26 mouse cellular contexts compared by ENCODE assay signal in the genomic region with DNA sequence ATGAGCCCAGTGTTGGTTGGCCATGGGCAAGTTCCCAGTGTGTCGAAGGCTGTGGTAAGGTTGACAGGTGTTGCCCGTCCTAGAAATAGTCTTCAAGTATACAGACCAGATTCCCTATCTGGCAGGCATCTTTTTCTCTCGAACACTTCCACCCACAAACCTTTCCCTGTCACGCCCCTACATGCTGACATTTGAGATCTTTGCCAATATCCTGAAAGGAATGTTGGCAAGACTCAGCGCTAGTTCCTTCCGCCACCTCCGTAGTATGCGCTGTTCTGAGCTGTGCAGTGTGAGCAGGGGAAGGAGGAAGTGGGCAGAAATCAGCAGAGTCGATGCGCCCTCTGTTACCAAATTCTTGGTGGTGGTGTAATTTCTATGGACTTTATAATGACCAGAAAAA. TPM values are rescaled to one million over a fixed set of nuclear protein-coding genes. Genes with fewer than 3 reads are reported as not detected.
A peak's percentile ranks its signal among the peaks of the same experiment; 100 is the strongest.
DNase-seq lines count a peak whose midpoint lies in the region; ATAC-seq lines count a peak whose summit lies in the region.
"Had no signal": no experiment of that assay in that cellular context is flagged by ENCODE, and none has a peak within 500 bp of the region (broad histone marks: within the 10 kb centered on the region; RNA-seq: fewer than 3 reads in every experiment).

No protein-coding gene starts in this region.

- H3K4me2 ChIP-seq in forebrain, embryonic 12.5 days, result no peak overlapping the region
- H3K4me2 ChIP-seq: heart, embryonic 13.5 days; hindbrain, embryonic 15.5 days; liver, embryonic 12.5 days; lung, embryonic 14.5 days; midbrain, embryonic 12.5 days; neural tube, embryonic 13.5 days; stomach, embryonic 15.5 days had no signal

- H3K4me1 ChIP-seq in forebrain, embryonic 12.5 days, result no peaks in the 10 kb centered on the region
- H3K4me1 ChIP-seq: forebrain, embryonic 10.5 days; heart, embryonic 13.5 days; hindbrain, embryonic 15.5 days; liver, embryonic 12.5 days; midbrain, embryonic 12.5 days; neural tube, embryonic 13.5 days; stomach, embryonic 15.5 days had no signal

- intact Hi-C loops in left cerebral cortex, postnatal 14 days (cut with DNase I), result no loop called here

- H3K27ac ChIP-seq in forebrain, embryonic 12.5 days, result no peak overlapping the region
- H3K27ac ChIP-seq: forebrain, embryonic 10.5 days; heart, embryonic 13.5 days; hindbrain, embryonic 15.5 days; liver, embryonic 12.5 days; midbrain, embryonic 12.5 days; neural tube, embryonic 13.5 days; stomach, embryonic 15.5 days had no signal

- 93% methylated on average over 10 of the region's 10 CpGs for WGBS in forebrain, embryonic 12.5 days

- no peaks in the 10 kb centered on the region for H3K27me3 ChIP-seq in forebrain, embryonic 12.5 days
- H3K27me3 ChIP-seq: heart, embryonic 13.5 days; hindbrain, embryonic 15.5 days; liver, embryonic 12.5 days; midbrain, embryonic 12.5 days; neural tube, embryonic 13.5 days; stomach, embryonic 15.5 days had no signal

- H3K4me3 ChIP-seq in forebrain, embryonic 12.5 days (replicated peaks), result no peak overlapping the region
- H3K4me3 ChIP-seq: forebrain, embryonic 10.5 days; heart, embryonic 13.5 days; hindbrain, embryonic 15.5 days; liver, embryonic 12.5 days; midbrain, embryonic 12.5 days; neural tube, embryonic 13.5 days; stomach, embryonic 15.5 days had no signal

- no peak overlapping the region for H3K9ac ChIP-seq in forebrain, embryonic 12.5 days
- H3K9ac ChIP-seq: heart, embryonic 13.5 days; hindbrain, embryonic 15.5 days; liver, embryonic 12.5 days; lung, embryonic 14.5 days; midbrain, embryonic 12.5 days; neural tube, embryonic 13.5 days; stomach, embryonic 15.5 days had no signal

- peak; percentile 18 to 31 for DNase-seq in cerebellum, postnatal 25 days
- no peak for DNase-seq in cerebellum, adult 9-10 months
- DNase-seq in right cerebral cortex, adult 2 months (ENCODE audit: low spot score in 2 of 2), result peak; percentile 31 to 36
- DNase-seq in right cerebral cortex, postnatal 4 days, result no peak
- peak; percentile 7 to 27 for DNase-seq in left cerebral cortex, postnatal 14 days (ENCODE audit: low spot score in 2 of 2)
- no peak for DNase-seq in adrenal gland, adult 18-20 months (ENCODE audit: low spot score in 2 of 2)
- DNase-seq: adrenal gland, postnatal 14 days; B cell, adult 2 months; heart, postnatal 36 days; lung, embryonic 14.5 days; lung, postnatal 4 days had no signal

- no peaks in the 10 kb centered on the region for H3K36me3 ChIP-seq in forebrain, embryonic 12.5 days (replicated peaks)
- H3K36me3 ChIP-seq: forebrain, embryonic 10.5 days; heart, embryonic 13.5 days; hindbrain, embryonic 15.5 days; liver, embryonic 12.5 days; midbrain, embryonic 12.5 days; neural tube, embryonic 13.5 days; stomach, embryonic 15.5 days had no signal

- H3K9me3 ChIP-seq in forebrain, embryonic 12.5 days, result no peaks in the 10 kb centered on the region
- H3K9me3 ChIP-seq: forebrain, embryonic 10.5 days; heart, embryonic 13.5 days; hindbrain, embryonic 15.5 days; liver, embryonic 12.5 days; midbrain, embryonic 12.5 days; neural tube, embryonic 13.5 days; stomach, embryonic 15.5 days had no signal

- ATAC-seq in forebrain, embryonic 12.5 days (ENCODE audit: low FRiP score), result no peak
- ATAC-seq: intestine, embryonic 16.5 days; liver, embryonic 12.5 days had no signal

RNA-seq across cellular contexts. Expression of a gene that starts 27.8 kb away (rescaled TPM):
- total RNA-seq in left cerebral cortex, postnatal 14 days (2021), result not detected
- not detected in 2 replicates for polyA plus RNA-seq in forebrain, embryonic 12.5 days (2016; fragmentation: Nextera tagmentation; extraction: Ambion mirVana)
- not detected for total RNA-seq in adrenal gland, adult 18-20 months (2021)
- total RNA-seq: adrenal gland, postnatal 14 days; granulocyte monocyte progenitor cell, adult 5-6 weeks; heart, postnatal 36 days had no signal
- polyA plus RNA-seq: embryonic facial prominence, embryonic 14.5 days; forebrain, embryonic 10.5 days; heart, embryonic 13.5 days; hindbrain, embryonic 15.5 days; intestine, embryonic 16.5 days; kidney, embryonic 16.5 days; limb, embryonic 11.5 days; liver, embryonic 12.5 days; lung, embryonic 14.5 days; midbrain, embryonic 12.5 days; neural tube, embryonic 13.5 days; spleen, adult 2 months; stomach, embryonic 15.5 days; thymus, postnatal 0 days had no signal

RNA-seq across cellular contexts. Expression of a gene that starts 39.7 kb away (rescaled TPM):
- 10 to 100 TPM; 28.4 to 38.2 TPM for total RNA-seq in left cerebral cortex, postnatal 14 days (2021)
- 20.7 and 20.8 TPM in 2 replicates for polyA plus RNA-seq in forebrain, embryonic 12.5 days (2016; fragmentation: Nextera tagmentation; extraction: Ambion mirVana)
- total RNA-seq in adrenal gland, adult 18-20 months (2021), result 10 to 100 TPM; 13.3 to 13.6 TPM
- total RNA-seq: granulocyte monocyte progenitor cell, adult 5-6 weeks had no signal

Comparison
In these comparisons a context has a peak if more than half of its experiments do, and no peak if none do; other contexts are left out.
1. DNase-seq: peak in cerebellum, postnatal 25 days (2 of 2), right cerebral cortex, adult 2 months (2 of 2) and left cerebral cortex, postnatal 14 days (2 of 2); none in cerebellum, adult 9-10 months (single experiment), right cerebral cortex, postnatal 4 days (single experiment) and adrenal gland, adult 18-20 months (0 of 2).